Mouse (Mus musculus): ENCODE results near the gene Hook1. TPM values are rescaled to one million over a fixed set of nuclear protein-coding genes. Genes with fewer than 3 reads are reported as not detected.

Gene Hook1
- polyA plus RNA-seq, 1 experiment from 2014 or later, result 32.8 TPM

DNA sequence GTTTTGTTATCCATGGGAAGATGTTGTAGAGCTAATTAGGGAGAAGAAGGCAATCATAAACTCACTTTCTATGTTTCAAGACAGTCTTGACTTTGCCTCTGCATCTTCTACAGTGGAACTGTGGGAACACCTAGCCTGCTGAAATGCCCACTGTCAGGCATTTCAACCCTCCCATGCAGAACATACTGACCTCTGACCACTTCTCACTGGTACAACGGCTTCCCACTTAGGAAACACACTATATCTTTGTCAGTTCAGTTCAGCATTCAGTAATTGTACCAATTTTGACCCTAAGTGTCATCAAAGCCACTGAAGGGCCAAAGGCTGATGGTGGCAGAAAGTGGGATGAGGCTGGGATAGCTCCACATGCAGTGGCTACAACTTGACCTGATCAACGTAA is 95.0 kb downstream of the Hook1 start:
- Histone ChIP-seq H3K27me3 (ENCODE audit: control insufficient read depth, insufficient read depth, low read length) (no peaks in the 10 kb centered on the region), H3K4me3 (ENCODE audit: low read depth, low read length) (no peak overlapping the region), H3K9ac (ENCODE audit: low read depth, low read length) (no peak overlapping the region), H3K9me3 (ENCODE audit: control insufficient read depth, low read length) (no peaks in the 10 kb centered on the region), H3K4me2 (replicated peaks; ENCODE audit: low read depth, low read length) (no peak overlapping the region), H3K36me3 (ENCODE audit: control insufficient read depth, insufficient read depth, low read length) (no peaks in the 10 kb centered on the region), H3K4me1 (replicated peaks; ENCODE audit: control insufficient read depth, insufficient read depth, low read length) (no peaks in the 10 kb centered on the region), H3K27ac (ENCODE audit: low read depth, low read length) (no peak overlapping the region)
- ATAC-seq (ENCODE audit: low FRiP score) (no peak), DNase-seq (ENCODE audit: low spot score) (no peak)
- 84% methylated on average over 2 of the region's 2 CpGs for WGBS

Other genes with a start within 250 kb of the Hook1 start
- gene Cyp2j13, start 110.3 kb downstream of the Hook1 start, polyA plus RNA-seq (2014; fragmentation: Nextera tagmentation; extraction: Ambion mirVana), result not detected in 2 replicates
- not detected in 2 replicates for gene Cyp2j12, start 173.9 kb downstream of the Hook1 start, polyA plus RNA-seq (2014; fragmentation: Nextera tagmentation; extraction: Ambion mirVana)